Mouse (Mus musculus): ENCODE data around the gene Mylk3. TPM values are rescaled to one million over a fixed set of nuclear protein-coding genes. Genes with fewer than 3 reads are reported as not detected.

The Mylk3 gene
- polyA plus RNA-seq, 1 experiment, result 15.5 TPM

DNA sequence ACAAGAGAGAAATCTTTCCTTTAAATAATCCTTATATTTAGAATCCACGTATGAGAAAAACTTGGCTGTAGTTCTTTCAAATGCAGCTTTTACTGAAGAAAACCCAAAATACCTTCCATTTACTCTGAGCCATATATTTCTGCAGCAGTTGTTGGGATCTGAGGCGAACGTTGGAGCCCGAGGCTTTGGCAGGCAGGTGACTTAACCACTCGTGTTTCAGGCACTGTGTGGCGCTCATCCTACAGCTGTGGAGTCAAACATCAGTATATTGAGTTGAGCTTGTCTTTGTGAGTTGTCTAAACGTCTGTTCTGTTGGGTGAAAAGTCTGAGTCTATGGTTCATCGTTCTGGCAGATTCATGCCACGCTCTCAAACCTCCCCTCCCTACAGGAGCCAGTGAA is 59.1 kb downstream of the Mylk3 start:
- no peak for TF ChIP-seq CTCF (IDR thresholded peaks at IDR 0.05; ENCODE audit: control insufficient read depth, insufficient read depth, low read length)
- TF ChIP-seq POLR2A (IDR thresholded peaks at IDR 0.05; ENCODE audit: borderline replicate concordance, control insufficient read depth, low read depth, low read length), result no peak
- 80% methylated on average over 9 of the region's 9 CpGs for WGBS
- no peak overlapping the region for H3K27ac ChIP-seq (ENCODE audit: control insufficient read depth, insufficient read depth, low read depth, low read length, poor library complexity)
- H3K4me3 ChIP-seq (replicated peaks; ENCODE audit: control insufficient read depth, low read depth, low read length), result no peak overlapping the region
- H3K4me1 ChIP-seq (ENCODE audit: control insufficient read depth, insufficient read depth, low read length), result no peaks in the 10 kb centered on the region; the same call in 1 of the 2 replicates

DNA sequence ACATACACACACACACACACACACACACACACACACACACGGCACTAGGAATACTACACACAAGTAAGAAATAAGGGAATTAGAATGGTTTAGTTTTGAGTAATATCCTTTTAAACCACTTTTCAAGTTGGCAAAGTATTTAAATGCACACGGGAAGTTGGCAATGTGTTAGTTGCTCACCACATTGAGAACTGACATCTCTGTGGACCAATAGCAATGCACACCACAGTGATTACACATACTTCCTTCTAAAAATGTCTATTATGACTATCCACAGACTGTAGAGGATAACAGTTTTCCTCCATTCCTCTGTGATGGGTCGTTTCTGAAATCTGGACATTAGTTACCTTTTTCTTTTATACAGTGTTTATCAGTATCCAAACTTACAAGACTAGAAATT is 63.1 kb downstream of the Mylk3 start:
- H3K4me3 ChIP-seq (replicated peaks; ENCODE audit: control insufficient read depth, low read depth, low read length), result no peak overlapping the region
- no peaks in the 10 kb centered on the region; the same call in 1 of the 2 replicates for H3K4me1 ChIP-seq (ENCODE audit: control insufficient read depth, insufficient read depth, low read length)
- no peak overlapping the region for H3K27ac ChIP-seq (ENCODE audit: control insufficient read depth, insufficient read depth, low read depth, low read length, poor library complexity)
- TF ChIP-seq POLR2A (IDR thresholded peaks at IDR 0.05; ENCODE audit: borderline replicate concordance, control insufficient read depth, low read depth, low read length) (no peak), CTCF (IDR thresholded peaks at IDR 0.05; ENCODE audit: control insufficient read depth, insufficient read depth, low read length) (no peak)
- 43% methylated on average over 3 of the region's 3 CpGs for WGBS

DNA sequence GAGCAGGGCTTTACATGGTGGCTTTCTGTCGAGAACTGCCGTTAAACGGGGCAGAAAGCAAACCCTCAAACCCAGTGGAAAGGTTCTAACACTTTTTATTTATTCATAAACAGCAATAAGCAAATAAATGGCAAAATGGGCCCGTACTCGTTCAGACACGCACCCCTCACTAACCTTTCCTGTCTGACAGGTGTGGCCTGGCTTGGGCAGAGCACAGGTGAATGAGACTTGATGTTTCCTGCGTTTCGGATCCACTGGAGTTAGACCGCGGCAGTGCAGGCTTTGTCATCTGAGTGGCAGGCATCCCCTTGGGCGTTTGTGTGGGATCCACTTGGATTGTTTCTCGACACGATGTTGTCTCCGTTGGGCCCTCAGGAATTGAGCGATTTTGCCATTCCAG is 64.2 kb downstream of the Mylk3 start:
- Histone ChIP-seq H3K27ac (ENCODE audit: control insufficient read depth, insufficient read depth, low read depth, low read length, poor library complexity) (no peak overlapping the region), H3K4me3 (replicated peaks; ENCODE audit: control insufficient read depth, low read depth, low read length) (no peak overlapping the region), H3K4me1 (ENCODE audit: control insufficient read depth, insufficient read depth, low read length) (no peaks in the 10 kb centered on the region; the same call in 1 of the 2 replicates)
- 90% methylated on average over 15 of the region's 15 CpGs for WGBS
- TF ChIP-seq POLR2A (IDR thresholded peaks at IDR 0.05; ENCODE audit: borderline replicate concordance, control insufficient read depth, low read depth, low read length) (no peak), CTCF (IDR thresholded peaks at IDR 0.05; ENCODE audit: control insufficient read depth, insufficient read depth, low read length) (no peak)

DNA sequence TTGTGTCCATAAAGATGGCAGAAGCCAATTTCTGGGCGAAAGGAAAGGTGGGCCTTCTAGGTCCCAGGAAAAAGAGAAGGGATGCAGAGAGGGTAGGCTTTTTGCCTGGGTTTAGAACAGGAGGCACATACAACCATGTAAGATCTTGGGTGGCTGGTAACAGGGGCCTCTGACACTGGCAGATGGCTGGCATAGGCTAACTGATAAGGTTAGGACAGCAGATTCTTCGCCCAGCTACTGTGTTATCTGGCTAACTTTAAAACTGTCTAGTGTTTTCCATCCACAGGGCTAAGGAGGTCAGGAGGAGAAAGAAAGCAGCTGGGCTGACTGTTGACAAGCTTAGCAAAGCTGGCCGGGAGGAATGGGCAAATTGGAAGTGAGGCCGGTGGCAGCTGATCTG is 67.6 kb downstream of the Mylk3 start:
- TF ChIP-seq POLR2A (IDR thresholded peaks at IDR 0.05; ENCODE audit: borderline replicate concordance, control insufficient read depth, low read depth, low read length), result no peak
- TF ChIP-seq CTCF (IDR thresholded peaks at IDR 0.05; ENCODE audit: control insufficient read depth, insufficient read depth, low read length), result no peak
- 64% methylated on average over 4 of the region's 4 CpGs for WGBS
- H3K27ac ChIP-seq (ENCODE audit: control insufficient read depth, insufficient read depth, low read depth, low read length, poor library complexity), result peak overlapping the region; percentile 55
- H3K4me3 ChIP-seq (replicated peaks; ENCODE audit: control insufficient read depth, low read depth, low read length), result no peak overlapping the region
- H3K4me1 ChIP-seq (ENCODE audit: control insufficient read depth, insufficient read depth, low read length), result no peaks in the 10 kb centered on the region; the same call in none of the 2 replicates

DNA sequence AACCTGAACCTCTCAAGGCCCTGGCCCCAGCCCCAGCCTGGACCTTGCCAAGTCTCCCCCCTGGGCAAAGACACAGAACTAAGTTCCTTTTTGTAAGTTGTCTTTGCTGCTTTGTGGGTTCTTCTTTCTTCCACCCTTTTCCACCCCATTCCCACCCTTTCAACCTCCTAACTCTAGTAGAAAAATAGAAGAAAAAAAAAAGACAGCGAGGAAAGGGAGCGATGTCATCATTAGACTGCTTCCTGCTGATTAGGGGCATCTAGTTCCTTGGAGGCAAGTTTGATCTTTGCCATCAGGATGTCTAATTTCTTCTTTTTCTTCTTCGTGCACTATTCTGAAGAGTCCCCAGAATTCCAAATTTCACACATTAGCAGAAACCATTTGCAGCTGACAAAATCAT is 73.1 kb downstream of the Mylk3 start:
- no peak for TF ChIP-seq CTCF (IDR thresholded peaks at IDR 0.05; ENCODE audit: control insufficient read depth, insufficient read depth, low read length)
- TF ChIP-seq POLR2A (IDR thresholded peaks at IDR 0.05; ENCODE audit: borderline replicate concordance, control insufficient read depth, low read depth, low read length), result no peak
- Histone ChIP-seq H3K4me3 (replicated peaks; ENCODE audit: control insufficient read depth, low read depth, low read length) (no peak overlapping the region), H3K27ac (ENCODE audit: control insufficient read depth, insufficient read depth, low read depth, low read length, poor library complexity) (no peak overlapping the region), H3K4me1 (ENCODE audit: control insufficient read depth, insufficient read depth, low read length) (no peaks in the 10 kb centered on the region; the same call in 1 of the 2 replicates)
- WGBS, result 33% methylated on average over 3 of the region's 3 CpGs

DNA sequence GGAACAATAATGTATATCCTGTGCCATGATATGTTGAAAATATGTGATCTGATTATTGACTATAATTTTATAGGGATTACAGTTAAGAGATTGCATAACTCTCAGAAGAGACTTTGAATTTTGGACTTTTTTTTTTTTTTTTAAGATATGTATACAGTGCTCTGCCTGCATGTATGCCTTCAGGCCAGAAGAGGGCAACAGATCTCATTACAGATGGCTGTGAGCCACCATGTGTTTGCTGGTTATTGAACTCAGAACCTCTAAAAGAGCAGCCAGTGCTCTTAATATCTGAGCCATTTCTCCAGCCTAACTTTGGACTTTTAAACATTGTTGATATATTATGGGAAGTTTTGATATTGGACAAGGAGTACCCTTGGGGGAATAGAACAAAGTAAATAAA is 74.4 kb downstream of the Mylk3 start:
- no peak for TF ChIP-seq CTCF (IDR thresholded peaks at IDR 0.05; ENCODE audit: control insufficient read depth, insufficient read depth, low read length)
- TF ChIP-seq POLR2A (IDR thresholded peaks at IDR 0.05; ENCODE audit: borderline replicate concordance, control insufficient read depth, low read depth, low read length), result no peak
- Histone ChIP-seq H3K4me3 (replicated peaks; ENCODE audit: control insufficient read depth, low read depth, low read length) (no peak overlapping the region), H3K4me1 (ENCODE audit: control insufficient read depth, insufficient read depth, low read length) (no peaks in the 10 kb centered on the region), H3K27ac (ENCODE audit: control insufficient read depth, insufficient read depth, low read depth, low read length, poor library complexity) (no peak overlapping the region)

DNA sequence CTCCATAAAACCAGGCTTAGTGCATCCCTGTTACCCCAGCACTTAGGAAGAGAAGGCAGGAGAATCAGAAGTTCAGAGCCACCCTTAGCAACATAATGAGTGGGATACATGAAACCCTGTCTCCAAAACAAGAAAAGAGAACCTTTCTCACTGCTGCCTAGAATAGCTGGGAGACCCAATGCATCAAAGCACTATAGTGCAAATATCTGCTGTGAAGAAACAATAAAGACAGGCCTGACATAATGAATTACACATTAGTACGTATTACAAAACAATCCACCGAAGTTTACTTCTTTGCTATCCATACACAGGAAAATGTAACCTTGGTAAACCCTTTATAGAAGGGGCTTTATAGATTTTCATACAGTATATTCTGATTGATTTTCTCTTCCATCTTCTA is 77.6 kb downstream of the Mylk3 start:
- TF ChIP-seq CTCF (IDR thresholded peaks at IDR 0.05; ENCODE audit: control insufficient read depth, insufficient read depth, low read length) (no peak), POLR2A (IDR thresholded peaks at IDR 0.05; ENCODE audit: borderline replicate concordance, control insufficient read depth, low read depth, low read length) (no peak)
- WGBS, result 86% methylated on average over 2 of the region's 2 CpGs
- Histone ChIP-seq H3K4me1 (ENCODE audit: control insufficient read depth, insufficient read depth, low read length) (no peaks in the 10 kb centered on the region), H3K4me3 (replicated peaks; ENCODE audit: control insufficient read depth, low read depth, low read length) (no peak overlapping the region), H3K27ac (ENCODE audit: control insufficient read depth, insufficient read depth, low read depth, low read length, poor library complexity) (no peak overlapping the region)

DNA sequence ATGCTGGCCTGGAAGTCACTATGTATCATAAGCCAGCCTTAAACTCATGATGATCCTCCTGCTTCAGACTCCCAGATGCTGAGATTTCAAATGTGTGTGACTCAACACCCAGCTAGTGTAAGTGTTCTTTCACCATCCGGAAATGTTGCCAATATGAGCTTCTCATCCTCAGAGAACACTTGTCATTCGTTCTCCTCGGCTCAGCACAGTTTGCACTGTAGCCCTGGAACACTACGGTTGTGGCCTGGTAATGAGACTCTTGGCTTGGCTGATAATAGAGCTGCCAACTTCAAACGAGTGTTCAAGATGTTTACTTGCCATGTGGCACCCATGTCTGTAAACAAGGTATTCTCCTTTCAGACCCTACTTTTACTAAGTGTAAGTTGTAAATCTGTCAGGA is 82.6 kb downstream of the Mylk3 start:
- H3K4me1 ChIP-seq (ENCODE audit: control insufficient read depth, insufficient read depth, low read length), result peaks cover 1% of the 10 kb centered on the region; the same call in 1 of the 2 replicates
- H3K4me3 ChIP-seq (replicated peaks; ENCODE audit: control insufficient read depth, low read depth, low read length), result no peak overlapping the region
- WGBS, result 75% methylated on average over 5 of the region's 5 CpGs
- H3K27ac ChIP-seq (ENCODE audit: control insufficient read depth, insufficient read depth, low read depth, low read length, poor library complexity), result no peak overlapping the region
- no peak for TF ChIP-seq POLR2A (IDR thresholded peaks at IDR 0.05; ENCODE audit: borderline replicate concordance, control insufficient read depth, low read depth, low read length)

DNA sequence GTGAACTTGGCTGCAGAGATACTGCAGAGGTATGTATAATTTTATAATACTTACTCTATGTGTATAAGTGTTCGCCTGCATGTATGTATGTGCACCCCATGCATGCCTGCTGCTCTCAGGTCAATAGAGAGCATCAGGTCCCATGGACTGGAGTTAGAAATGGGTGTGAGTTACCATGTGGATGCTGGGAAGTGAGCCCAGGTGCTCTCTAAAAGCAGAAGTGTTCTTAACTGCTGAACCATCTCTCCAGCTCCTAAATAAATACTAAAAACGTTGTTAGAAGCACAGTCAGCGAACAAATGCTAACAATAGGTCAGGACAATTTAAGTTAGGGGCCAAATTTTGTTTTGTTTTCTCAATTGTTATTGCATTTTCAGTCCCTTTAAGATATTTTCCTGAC is 83.2 kb downstream of the Mylk3 start:
- TF ChIP-seq CTCF (IDR thresholded peaks at IDR 0.05; ENCODE audit: control insufficient read depth, insufficient read depth, low read length) (no peak), POLR2A (IDR thresholded peaks at IDR 0.05; ENCODE audit: borderline replicate concordance, control insufficient read depth, low read depth, low read length) (no peak)
- H3K4me3 ChIP-seq (replicated peaks; ENCODE audit: control insufficient read depth, low read depth, low read length), result no peak overlapping the region
- H3K4me1 ChIP-seq (ENCODE audit: control insufficient read depth, insufficient read depth, low read length), result peaks cover 1% of the 10 kb centered on the region; the same call in 1 of the 2 replicates
- H3K27ac ChIP-seq (ENCODE audit: control insufficient read depth, insufficient read depth, low read depth, low read length, poor library complexity), result no peak overlapping the region
- 59% methylated on average over 3 of the region's 3 CpGs for WGBS
